Mouse (Mus musculus) embryonic facial prominence, embryonic 11.5 days (tissue): ENCODE results near the gene Dclk3. TPM values are rescaled to one million over a fixed set of nuclear protein-coding genes. Genes with fewer than 3 reads are reported as not detected.
A peak's percentile ranks its signal among the peaks of the same experiment; 100 is the strongest.

ENCODE experiments used
- ATAC-seq: fragments of 200-750 bp; cut with Nextera tagmentation; replicated peaks from 2 replicates; pipeline ENCODE4 v1.8.0; 2017; ENCODE audit warnings: low read depth; ENCODE audit not compliant: insufficient number of reproducible peaks, low FRiP score, low TSS enrichment
- DNase-seq: peaks from one replicate; pipeline ENCODE4 v3.0.0-alpha.2; 2015; ENCODE audit warnings: low spot score
- H3K27ac ChIP-seq: fragments of 300-500 bp; sonication (generic); replicated peaks from 2 replicates; pipeline ENCODE4 v1.5.1; 2014; ENCODE audit warnings: mild to moderate bottlenecking, low read depth, low read length, control low read depth
- H3K27me3 ChIP-seq: fragments of 300-500 bp; sonication (generic); 2 replicates; pipeline ENCODE4 v1.6.1; 2014; ENCODE audit warnings: mild to moderate bottlenecking, low read length, moderate library complexity, mixed read lengths; ENCODE audit not compliant: control insufficient read depth, insufficient read depth
- H3K36me3 ChIP-seq: fragments of 300-500 bp; sonication (generic); replicated peaks from 2 replicates; pipeline ENCODE4 v1.6.1; 2014; ENCODE audit warnings: low read depth, mild to moderate bottlenecking, low read length, moderate library complexity, mixed read lengths; ENCODE audit not compliant: control insufficient read depth, insufficient read depth
- H3K4me1 ChIP-seq: fragments of 300-500 bp; sonication (generic); 2 replicates; pipeline ENCODE4 v1.6.1; 2014; ENCODE audit warnings: low read length, mixed read lengths; ENCODE audit not compliant: control insufficient read depth, insufficient read depth
- H3K4me2 ChIP-seq: fragments of 300-500 bp; sonication (generic); 2 replicates; pipeline ENCODE4 v1.6.1; 2014; ENCODE audit warnings: low read depth, mild to moderate bottlenecking, control low read depth, low read length, moderate library complexity
- H3K4me3 ChIP-seq: fragments of 300-500 bp; sonication (generic); 2 replicates; pipeline ENCODE4 v1.5.1; 2014; ENCODE audit warnings: low read depth, low read length, control low read depth
- H3K9ac ChIP-seq: fragments of 300-500 bp; sonication (generic); replicated peaks from 2 replicates; pipeline ENCODE4 v1.6.1; 2014; ENCODE audit warnings: mild to moderate bottlenecking, control low read depth, low read length
- H3K9me3 ChIP-seq: fragments of 300-500 bp; sonication (generic); replicated peaks from 2 replicates; pipeline ENCODE4 v1.6.1; 2016; ENCODE audit warnings: mild to moderate bottlenecking, low read length, inconsistent platforms, mixed read lengths; ENCODE audit not compliant: control insufficient read depth
- WGBS: fragments of 180-500 bp; shearing (Covaris S2); extraction: QIAGEN DNeasy Blood & Tissue Kit; methylation state at CpG from one replicate; pipeline ENCODE4 v1.1.7; 2014; 5-methylcytosine and 5-hydroxymethylcytosine counted together
- polyA plus RNA-seq: library from polyadenylated mRNA; unstranded; fragments of >200 nt; fragmentation: Nextera tagmentation; extraction: Ambion mirVana; gene quantifications from 2 replicates; pipeline ENCODE4 v1.2.1, GENCODE M21; 2014

Gene Dclk3
- polyA plus RNA-seq, 1 experiment from 2014 or later = 0.58 TPM

DNA sequence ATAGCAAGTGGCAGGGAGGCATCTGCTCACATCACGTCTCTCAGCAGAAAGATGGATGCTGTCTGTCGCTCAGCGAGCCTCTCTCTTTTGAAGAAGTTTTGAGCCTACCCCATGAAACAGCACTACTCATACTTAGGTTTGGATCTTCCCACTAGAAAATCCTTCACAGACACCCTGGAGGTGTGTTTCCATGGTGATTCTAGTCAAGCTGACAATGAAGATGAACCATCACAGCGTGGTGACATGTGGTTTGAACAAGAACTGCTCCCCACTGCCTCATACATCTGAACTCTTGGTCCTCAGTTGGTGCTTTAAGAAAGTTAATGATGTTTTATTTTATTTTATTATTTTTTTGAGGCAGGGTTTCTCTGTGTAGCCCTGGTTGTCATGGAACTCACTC lies 12.9 kb upstream of the Dclk3 start:
- Histone ChIP-seq H3K4me2 (no peak overlapping the region), H3K4me3 (no peak overlapping the region), H3K4me1 (no peaks in the 10 kb centered on the region), H3K9me3 (no peaks in the 10 kb centered on the region), H3K9ac (no peak overlapping the region), H3K36me3 (no peaks in the 10 kb centered on the region), H3K27ac (no peak overlapping the region), H3K27me3 (no peaks in the 10 kb centered on the region)
- WGBS = 82% methylated on average over 4 of the region's 4 CpGs
- ATAC-seq (no peak), DNase-seq (no peak)

DNA sequence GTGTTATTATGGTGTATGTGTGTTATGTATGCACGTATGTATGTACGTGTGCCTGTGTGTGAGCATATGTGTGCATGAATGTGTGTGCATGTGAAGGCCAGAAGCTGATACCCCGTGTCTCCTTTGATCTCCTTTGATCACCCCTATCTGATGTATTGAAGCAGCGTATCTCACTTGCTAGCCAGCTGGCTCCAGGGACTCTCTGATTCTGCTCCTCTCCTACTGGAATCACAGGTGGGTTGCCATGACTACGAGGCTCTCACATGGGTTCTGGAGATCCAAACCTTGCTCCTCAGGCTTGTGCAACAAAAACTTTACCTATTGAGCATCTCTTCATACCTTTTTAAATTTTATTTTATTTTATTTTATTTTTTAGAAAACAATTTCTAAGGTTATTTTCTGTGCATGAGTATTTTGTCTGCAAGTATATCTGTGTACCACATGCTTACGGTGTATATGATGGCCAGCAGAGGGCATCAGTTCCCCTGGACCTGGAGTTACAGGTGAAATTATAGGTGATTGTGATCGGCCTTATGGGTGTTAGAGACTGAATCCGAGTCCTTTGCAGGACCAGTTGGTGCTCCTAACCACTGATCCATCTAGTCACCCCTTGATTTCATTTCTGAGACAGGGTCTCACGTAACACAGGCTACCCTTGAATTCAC lies 10.9 kb upstream of the Dclk3 start:
- Histone ChIP-seq H3K4me1 (no peaks in the 10 kb centered on the region), H3K27ac (no peak overlapping the region), H3K9me3 (no peaks in the 10 kb centered on the region), H3K27me3 (no peaks in the 10 kb centered on the region), H3K4me3 (no peak overlapping the region), H3K9ac (no peak overlapping the region), H3K36me3 (no peaks in the 10 kb centered on the region), H3K4me2 (no peak overlapping the region)
- peak; percentile 38 for DNase-seq
- no peak for ATAC-seq
- WGBS = 84% methylated on average over 9 of the region's 9 CpGs

DNA sequence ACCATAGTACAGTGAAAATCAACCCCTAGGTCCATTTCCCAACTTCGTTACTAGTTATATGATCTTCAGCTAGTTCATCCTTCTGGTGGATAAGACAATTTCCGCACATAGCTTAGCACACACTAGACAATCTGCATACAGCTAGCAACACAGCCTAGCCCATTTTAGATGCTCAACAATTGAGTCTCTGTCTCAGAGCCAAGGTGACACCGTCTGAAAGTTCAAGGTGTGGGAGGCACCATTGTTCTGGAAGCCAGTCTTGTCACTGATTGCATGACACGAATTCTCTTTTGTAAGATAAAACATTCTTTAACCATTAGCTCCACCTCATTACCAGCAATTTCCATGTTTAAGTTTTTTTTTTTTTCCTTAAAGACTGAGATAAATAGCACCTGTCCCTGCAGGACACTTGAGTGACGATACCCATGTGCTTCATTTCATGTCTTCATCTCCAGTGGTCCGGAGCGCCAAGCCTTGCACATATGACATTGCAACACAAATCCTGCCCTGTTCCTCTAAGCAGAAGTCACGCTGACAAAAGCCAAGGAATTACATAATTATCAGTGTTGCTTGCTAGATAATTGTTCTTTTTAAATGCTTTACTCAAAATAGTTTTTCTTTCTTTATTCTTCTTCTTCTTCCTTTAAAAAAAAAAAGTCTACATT lies 10.1 kb upstream of the Dclk3 start:
- Histone ChIP-seq H3K27me3 (no peaks in the 10 kb centered on the region), H3K4me3 (no peak overlapping the region), H3K4me1 (no peaks in the 10 kb centered on the region), H3K36me3 (no peaks in the 10 kb centered on the region), H3K9ac (no peak overlapping the region), H3K4me2 (no peak overlapping the region), H3K27ac (no peak overlapping the region), H3K9me3 (no peaks in the 10 kb centered on the region)
- no peak for DNase-seq
- WGBS = 84% methylated on average over 8 of the region's 8 CpGs
- ATAC-seq = no peak

DNA sequence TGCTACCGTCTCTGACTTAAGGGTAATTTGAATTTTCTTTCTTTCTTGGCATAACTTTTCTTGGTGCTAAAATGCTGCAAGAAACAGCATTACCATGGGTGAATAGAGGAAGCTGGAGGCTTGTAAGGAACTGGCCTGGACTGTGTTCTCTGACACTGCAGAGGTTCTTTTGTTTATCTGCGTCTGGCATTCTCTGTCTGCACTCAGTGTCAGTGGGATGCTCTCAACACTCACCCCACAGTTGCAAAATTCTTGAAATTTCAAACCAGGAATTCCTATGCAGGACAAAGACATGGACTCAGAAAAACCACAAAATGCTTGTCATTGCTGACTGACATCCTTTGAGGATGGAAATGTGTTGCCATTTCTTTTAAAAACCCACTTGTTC lies 9.5 kb upstream of the Dclk3 start:
- H3K4me1 ChIP-seq = no peaks in the 10 kb centered on the region
- no peak overlapping the region for H3K4me3 ChIP-seq
- no peaks in the 10 kb centered on the region for H3K9me3 ChIP-seq
- DNase-seq (no peak), ATAC-seq (no peak)
- no peak overlapping the region for H3K27ac ChIP-seq
- H3K36me3 ChIP-seq = no peaks in the 10 kb centered on the region
- no peak overlapping the region for H3K9ac ChIP-seq
- H3K27me3 ChIP-seq = no peaks in the 10 kb centered on the region
- no peak overlapping the region for H3K4me2 ChIP-seq
- WGBS = 65% methylated on average over 2 of the region's 2 CpGs

DNA sequence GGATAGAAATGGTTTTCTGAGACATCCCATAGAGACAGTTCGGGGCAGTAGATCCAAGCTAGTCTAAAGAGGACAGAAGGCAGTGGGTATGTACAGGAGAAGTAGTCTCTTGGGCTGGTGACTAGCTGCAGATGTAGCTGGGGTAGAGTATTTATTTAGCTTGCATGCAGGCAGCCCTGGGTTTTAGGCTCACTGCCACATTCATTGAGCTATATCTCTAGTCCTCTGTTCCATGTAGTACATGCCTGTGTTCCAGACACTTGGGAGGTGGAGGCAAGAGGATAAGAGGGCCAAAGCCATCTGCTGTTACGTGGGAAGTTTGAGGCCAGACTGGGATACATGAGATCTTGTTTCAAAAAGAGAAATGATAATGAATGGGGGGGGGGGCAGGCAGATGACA lies 3.5 kb upstream of the Dclk3 start:
- ATAC-seq (no peak), DNase-seq (no peak)
- WGBS = 75% methylated on average over 2 of the region's 2 CpGs

DNA sequence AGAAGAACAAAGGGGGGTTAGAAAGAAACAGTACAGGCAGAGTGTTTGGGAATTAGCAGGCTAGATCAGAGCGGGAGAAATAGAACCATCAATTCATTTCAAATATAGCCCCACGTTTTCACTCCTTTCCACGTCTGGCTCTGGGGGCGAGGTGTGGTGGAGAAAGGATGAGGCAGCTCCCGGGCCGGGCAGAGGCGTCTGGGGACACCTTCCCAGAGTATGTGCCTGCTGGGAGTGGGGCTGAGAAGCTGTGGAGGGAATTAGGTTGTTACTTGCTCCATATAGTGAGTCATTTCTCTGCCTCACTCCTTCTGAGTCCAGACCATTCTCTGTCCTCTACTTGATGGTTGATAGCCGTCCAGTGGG lies 938 bp downstream of the Dclk3 start:
- peaks cover 15% of the 10 kb centered on the region for H3K27me3 ChIP-seq
- H3K9ac ChIP-seq = no peak overlapping the region
- no peak overlapping the region for H3K4me3 ChIP-seq
- H3K27ac ChIP-seq = no peak overlapping the region
- DNase-seq = no peak
- no peak overlapping the region for H3K4me2 ChIP-seq
- H3K4me1 ChIP-seq = no peaks in the 10 kb centered on the region; the same call in 1 of the 2 replicates
- 64% methylated on average over 8 of the region's 8 CpGs for WGBS
- H3K36me3 ChIP-seq = no peaks in the 10 kb centered on the region
- ATAC-seq = no peak
- no peaks in the 10 kb centered on the region for H3K9me3 ChIP-seq

More for the DNA sequence above, 3.5 kb upstream of the Dclk3 start:
- peaks cover 12% of the 10 kb centered on the region for H3K27me3 ChIP-seq
- H3K27ac ChIP-seq = no peak overlapping the region
- H3K4me1 ChIP-seq = no peaks in the 10 kb centered on the region; the same call in 1 of the 2 replicates
- H3K36me3 ChIP-seq = no peaks in the 10 kb centered on the region
- H3K4me2 ChIP-seq = no peak overlapping the region
- no peak overlapping the region for H3K9ac ChIP-seq
- H3K4me3 ChIP-seq = no peak overlapping the region
- H3K9me3 ChIP-seq = no peaks in the 10 kb centered on the region

DNA sequence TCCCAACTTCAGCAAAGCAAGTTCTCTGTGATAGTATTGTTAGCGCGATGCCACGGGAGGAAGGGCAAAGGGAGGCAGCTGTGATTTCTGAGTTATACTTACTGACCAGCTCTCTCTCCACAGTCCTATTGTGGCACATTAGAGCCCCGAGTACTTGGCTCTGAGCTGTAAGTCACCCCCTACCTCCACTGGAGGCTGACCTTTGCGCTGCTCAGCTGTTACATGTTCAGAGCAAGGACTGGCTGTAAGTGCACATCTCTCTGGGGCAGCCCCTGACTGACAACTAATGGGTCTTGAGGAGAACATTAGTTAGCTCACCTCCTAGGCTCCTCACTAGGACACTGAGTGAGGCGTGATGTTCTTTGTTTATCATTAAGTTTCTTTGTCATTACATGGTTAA lies 1.6 kb downstream of the Dclk3 start:
- H3K27ac ChIP-seq = no peak overlapping the region
- ATAC-seq = no peak
- no peaks in the 10 kb centered on the region for H3K36me3 ChIP-seq
- no peak overlapping the region for H3K4me2 ChIP-seq
- H3K4me3 ChIP-seq = no peak overlapping the region
- H3K4me1 ChIP-seq = no peaks in the 10 kb centered on the region; the same call in 1 of the 2 replicates
- peaks cover 15% of the 10 kb centered on the region for H3K27me3 ChIP-seq
- 87% methylated on average over 6 of the region's 6 CpGs for WGBS
- H3K9ac ChIP-seq = no peak overlapping the region
- no peak for DNase-seq
- H3K9me3 ChIP-seq = no peaks in the 10 kb centered on the region

DNA sequence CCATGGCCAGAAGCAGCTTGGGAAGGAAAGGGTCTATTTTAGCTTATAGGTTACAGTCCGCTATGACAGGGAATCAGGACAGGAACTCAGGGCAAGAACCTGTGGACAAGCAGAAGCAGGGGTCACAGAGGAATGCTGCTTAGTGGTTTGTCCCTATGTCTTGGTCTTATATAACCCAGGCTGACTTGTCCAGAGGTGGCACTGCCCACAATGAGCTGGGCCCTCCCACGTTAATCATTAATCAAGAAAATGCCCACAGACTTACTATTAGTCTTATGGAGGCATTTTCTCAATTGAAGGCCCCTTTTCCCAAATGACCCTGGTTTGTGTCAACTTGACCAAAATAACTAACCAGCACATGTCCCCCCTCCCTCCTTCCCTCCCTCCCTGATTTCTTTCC lies 2.3 kb downstream of the Dclk3 start:
- DNase-seq (no peak), ATAC-seq (no peak)
- no peak overlapping the region for H3K4me2 ChIP-seq
- H3K9me3 ChIP-seq = no peaks in the 10 kb centered on the region
- no peaks in the 10 kb centered on the region; the same call in 1 of the 2 replicates for H3K4me1 ChIP-seq
- H3K4me3 ChIP-seq = no peak overlapping the region
- peaks cover 15% of the 10 kb centered on the region for H3K27me3 ChIP-seq
- no peak overlapping the region for H3K27ac ChIP-seq
- H3K36me3 ChIP-seq = no peaks in the 10 kb centered on the region
- WGBS = 79% methylated on average over 2 of the region's 2 CpGs
- no peak overlapping the region for H3K9ac ChIP-seq
